Mouse (Mus musculus) neural tube, embryonic 12.5 days (tissue): ENCODE results near the gene Msi2. TPM values are rescaled to one million over a fixed set of nuclear protein-coding genes. Genes with fewer than 3 reads are reported as not detected.
A peak's percentile ranks its signal among the peaks of the same experiment; 100 is the strongest.

Experiments
- ATAC-seq: fragments of 200-750 bp; cut with Nextera tagmentation; 2 replicates; pipeline ENCODE4 v1.8.0; 2017; ENCODE audit warnings: low read depth, mild to moderate bottlenecking, moderate TSS enrichment, moderate library complexity; ENCODE audit not compliant: low FRiP score
- H3K27ac ChIP-seq: fragments of 300-500 bp; sonication (generic); 2 replicates; pipeline ENCODE4 v1.5.1; 2016
- H3K27me3 ChIP-seq: fragments of 300-500 bp; sonication (generic); replicated peaks from 2 replicates; pipeline ENCODE4 v1.6.1; 2016; ENCODE audit warnings: mild to moderate bottlenecking
- H3K36me3 ChIP-seq: fragments of 300-500 bp; sonication (generic); 2 replicates; pipeline ENCODE4 v1.6.1; 2016; ENCODE audit warnings: mild to moderate bottlenecking
- H3K4me1 ChIP-seq: fragments of 300-500 bp; sonication (generic); 2 replicates; pipeline ENCODE4 v1.6.1; 2016
- H3K4me2 ChIP-seq: fragments of 300-500 bp; sonication (generic); replicated peaks from 2 replicates; pipeline ENCODE4 v1.6.1; 2016; ENCODE audit warnings: mild to moderate bottlenecking
- H3K4me3 ChIP-seq: fragments of 300-500 bp; sonication (generic); 2 replicates; pipeline ENCODE4 v1.5.1; 2016
- H3K9ac ChIP-seq: fragments of 300-500 bp; sonication (generic); 2 replicates; pipeline ENCODE4 v1.6.1; 2016; ENCODE audit warnings: mild to moderate bottlenecking
- H3K9me3 ChIP-seq: fragments of 300-500 bp; sonication (generic); 2 replicates; pipeline ENCODE4 v1.6.1; 2016; ENCODE audit warnings: mild to moderate bottlenecking
- WGBS: fragments of 180-500 bp; shearing (Covaris S2); methylation state at CpG from one replicate; pipeline ENCODE4 v1.1.7; 2016; 5-methylcytosine and 5-hydroxymethylcytosine counted together
- polyA plus RNA-seq: library from polyadenylated mRNA; unstranded; fragments of >200 nt; fragmentation: Nextera tagmentation; extraction: Ambion mirVana; gene quantifications from 2 replicates; pipeline ENCODE4 v1.2.1, GENCODE M21; 2016

Msi2 gene
- polyA plus RNA-seq, 1 experiment from 2014 or later: 27.9 TPM

DNA sequence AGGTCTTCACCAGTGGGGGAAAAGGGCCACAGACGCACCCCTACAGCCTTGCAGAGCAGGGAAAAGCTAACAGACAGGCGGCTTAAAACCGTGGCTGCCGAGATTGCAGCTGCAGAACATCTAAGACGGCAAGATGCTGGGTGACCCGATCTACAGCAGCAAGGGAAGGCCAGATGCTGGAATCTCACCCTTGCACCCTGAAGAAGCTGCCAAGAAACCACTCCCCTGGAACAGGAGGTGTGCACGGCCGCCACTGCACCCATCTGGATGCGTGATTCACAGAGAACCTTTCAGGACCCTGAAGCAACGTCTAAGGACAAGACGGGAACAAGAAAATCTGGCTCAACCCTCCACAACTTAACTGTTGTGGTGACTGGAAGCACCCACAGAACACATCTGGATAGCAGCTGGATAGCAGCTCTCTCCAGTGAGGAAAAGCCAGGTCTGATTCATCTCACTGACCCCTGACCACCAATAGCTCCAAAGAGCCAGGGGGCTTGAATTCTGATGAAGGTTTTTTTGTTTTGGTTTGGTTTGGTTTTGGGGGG, 11.0 kb downstream of the Msi2 start:
- Histone ChIP-seq H3K4me3 (no peak overlapping the region), H3K36me3 (peaks cover 60% of the 10 kb centered on the region), H3K4me2 (no peak overlapping the region), H3K27me3 (no peaks in the 10 kb centered on the region), H3K9ac (no peak overlapping the region), H3K4me1 (peaks cover 66% of the 10 kb centered on the region), H3K27ac (no peak overlapping the region), H3K9me3 (no peaks in the 10 kb centered on the region)
- ATAC-seq: no peak
- WGBS: 66% methylated on average over 11 of the region's 11 CpGs

DNA sequence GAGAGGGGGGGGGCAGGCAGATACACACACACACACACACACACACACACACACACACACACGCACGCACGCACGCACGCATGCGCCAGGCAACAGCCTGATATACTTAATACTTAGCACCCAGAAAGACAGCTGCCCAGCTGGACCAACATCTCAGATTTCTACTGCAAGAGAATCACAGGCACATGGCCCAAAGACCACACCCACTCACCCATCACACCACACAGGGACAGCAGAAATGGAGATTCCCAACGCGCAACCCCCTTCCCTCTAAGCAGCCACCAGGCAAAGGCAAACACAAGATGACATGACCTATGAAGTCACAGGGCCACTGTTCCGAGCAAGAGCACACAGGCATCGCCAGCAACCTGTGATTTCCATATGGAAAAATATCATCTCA, 13.6 kb downstream of the Msi2 start:
- peaks cover 58% of the 10 kb centered on the region for H3K36me3 ChIP-seq
- WGBS: 63% methylated on average over 10 of the region's 10 CpGs
- ATAC-seq: no peak

GRCm38 (mm10) chr11:88703220-88703619, 15.1 kb downstream of the Msi2 start:
- Histone ChIP-seq H3K9me3 (no peaks in the 10 kb centered on the region), H3K4me3 (no peak overlapping the region), H3K9ac (no peak overlapping the region), H3K27me3 (no peaks in the 10 kb centered on the region), H3K36me3 (peaks cover 54% of the 10 kb centered on the region), H3K27ac (no peak overlapping the region), H3K4me1 (peaks cover 70% of the 10 kb centered on the region), H3K4me2 (peak overlapping the region; percentile 25)
- peak; percentile 46; the same call in 1 of the 2 replicates for ATAC-seq
- WGBS: 5% methylated on average over 4 of the region's 4 CpGs

More for the DNA sequence above, 13.6 kb downstream of the Msi2 start:
- no peak overlapping the region for H3K4me3 ChIP-seq
- H3K27ac ChIP-seq: no peak overlapping the region
- no peak overlapping the region for H3K4me2 ChIP-seq
- H3K4me1 ChIP-seq: peaks cover 72% of the 10 kb centered on the region
- H3K9ac ChIP-seq: no peak overlapping the region
- H3K27me3 ChIP-seq: no peaks in the 10 kb centered on the region
- H3K9me3 ChIP-seq: no peaks in the 10 kb centered on the region

GRCm38 (mm10) chr11:88701976-88702659, 16.2 kb downstream of the Msi2 start:
- Histone ChIP-seq H3K27me3 (no peaks in the 10 kb centered on the region), H3K4me3 (no peak overlapping the region), H3K27ac (peak overlapping the region; percentile 59; the same call in 1 of the 2 replicates), H3K9me3 (no peaks in the 10 kb centered on the region), H3K36me3 (peaks cover 52% of the 10 kb centered on the region), H3K4me2 (peak overlapping the region; percentile 20; the same call in 1 of the 2 replicates), H3K4me1 (peaks cover 77% of the 10 kb centered on the region), H3K9ac (no peak overlapping the region)
- peak; percentile 62; the same call in 1 of the 2 replicates for ATAC-seq
- WGBS: 24% methylated on average over 6 of the region's 6 CpGs

DNA sequence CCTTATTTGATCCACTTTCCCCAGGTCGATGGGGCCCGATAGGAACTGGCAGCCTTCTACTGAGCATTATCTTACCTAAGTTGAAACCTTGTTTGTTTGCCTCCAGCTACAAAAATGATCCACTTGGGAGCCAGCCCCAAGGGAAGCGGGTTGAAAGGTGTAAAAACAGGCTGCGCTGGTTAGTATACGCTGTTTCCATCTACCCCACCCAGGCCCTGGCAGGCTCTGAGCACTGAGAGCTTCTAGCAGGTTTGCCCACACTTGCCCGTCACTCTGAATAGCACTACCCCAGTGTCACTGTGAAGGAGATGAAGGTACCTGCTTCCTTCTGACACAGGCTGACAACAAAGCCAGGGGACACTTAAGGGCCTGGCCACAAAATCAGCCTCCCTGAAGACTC, 17.3 kb downstream of the Msi2 start:
- Histone ChIP-seq H3K9ac (no peak overlapping the region), H3K4me1 (peaks cover 78% of the 10 kb centered on the region), H3K4me3 (no peak overlapping the region), H3K4me2 (no peak overlapping the region), H3K36me3 (peaks cover 52% of the 10 kb centered on the region), H3K27me3 (no peaks in the 10 kb centered on the region), H3K27ac (no peak overlapping the region), H3K9me3 (no peaks in the 10 kb centered on the region)
- WGBS: 90% methylated on average over 6 of the region's 6 CpGs
- no peak for ATAC-seq

DNA sequence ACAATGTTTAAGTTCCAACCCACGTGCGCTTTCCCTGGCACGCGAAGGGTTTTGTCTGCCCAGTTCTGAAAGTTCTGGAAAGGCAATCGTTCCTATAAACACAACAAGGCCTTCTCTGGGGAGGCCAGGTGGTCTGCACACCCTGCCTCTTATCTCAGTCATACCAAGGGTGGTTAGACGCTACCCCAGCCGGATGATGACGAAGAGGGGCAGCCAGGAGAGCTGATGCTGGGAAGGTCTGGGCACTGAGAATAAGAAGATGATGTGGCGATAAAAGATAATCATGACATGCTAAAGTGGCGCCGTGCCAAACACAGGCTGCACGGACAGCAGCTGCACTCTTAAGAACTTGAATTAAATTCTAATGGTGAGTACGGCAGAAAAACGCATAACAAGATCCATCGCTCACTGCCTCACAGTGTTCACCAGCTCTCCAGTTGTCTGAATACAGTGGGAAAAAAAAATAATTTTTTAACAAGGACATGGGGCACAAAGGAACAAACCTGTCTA, 18.1 kb downstream of the Msi2 start:
- H3K4me1 ChIP-seq: peaks cover 82% of the 10 kb centered on the region
- H3K4me2 ChIP-seq: no peak overlapping the region
- H3K9ac ChIP-seq: no peak overlapping the region
- ATAC-seq: no peak
- peaks cover 45% of the 10 kb centered on the region for H3K36me3 ChIP-seq
- no peaks in the 10 kb centered on the region for H3K9me3 ChIP-seq
- H3K27ac ChIP-seq: peak overlapping the region; percentile 20; the same call in 1 of the 2 replicates
- no peak overlapping the region for H3K4me3 ChIP-seq
- WGBS: 80% methylated on average over 15 of the region's 15 CpGs
- no peaks in the 10 kb centered on the region for H3K27me3 ChIP-seq

- no peak overlapping the region for H3K4me3 ChIP-seq
- H3K9me3 ChIP-seq: no peaks in the 10 kb centered on the region
- H3K4me2 ChIP-seq: peak overlapping the region; percentile 24
- no peaks in the 10 kb centered on the region for H3K27me3 ChIP-seq
- 7% methylated on average over 20 of the region's 20 CpGs for WGBS
- H3K4me1 ChIP-seq: peaks cover 90% of the 10 kb centered on the region
- 0 out of 2 replicates have a peak overlapping the region, but pooled peaks have one; percentile 3 for H3K27ac ChIP-seq
- no peak overlapping the region for H3K9ac ChIP-seq
- H3K36me3 ChIP-seq: peaks cover 13% of the 10 kb centered on the region; the same call in 1 of the 2 replicates
- peak; percentile 45; the same call in 1 of the 2 replicates for ATAC-seq
Measured at GRCm38 (mm10) chr11:88693905-88694893, 24.1 kb downstream of the Msi2 start.

GRCm38 (mm10) chr11:88693002-88693769, 25.1 kb downstream of the Msi2 start:
- H3K27ac ChIP-seq: no peak overlapping the region
- peaks cover 93% of the 10 kb centered on the region for H3K4me1 ChIP-seq
- no peaks in the 10 kb centered on the region for H3K9me3 ChIP-seq
- peak overlapping the region; percentile 24; the same call in 1 of the 2 replicates for H3K4me2 ChIP-seq
- H3K4me3 ChIP-seq: no peak overlapping the region
- WGBS: 25% methylated on average over 13 of the region's 13 CpGs
- no peak overlapping the region for H3K9ac ChIP-seq
- ATAC-seq: no peak
- peaks cover 19% of the 10 kb centered on the region; the same call in 1 of the 2 replicates for H3K36me3 ChIP-seq
- no peaks in the 10 kb centered on the region for H3K27me3 ChIP-seq

DNA sequence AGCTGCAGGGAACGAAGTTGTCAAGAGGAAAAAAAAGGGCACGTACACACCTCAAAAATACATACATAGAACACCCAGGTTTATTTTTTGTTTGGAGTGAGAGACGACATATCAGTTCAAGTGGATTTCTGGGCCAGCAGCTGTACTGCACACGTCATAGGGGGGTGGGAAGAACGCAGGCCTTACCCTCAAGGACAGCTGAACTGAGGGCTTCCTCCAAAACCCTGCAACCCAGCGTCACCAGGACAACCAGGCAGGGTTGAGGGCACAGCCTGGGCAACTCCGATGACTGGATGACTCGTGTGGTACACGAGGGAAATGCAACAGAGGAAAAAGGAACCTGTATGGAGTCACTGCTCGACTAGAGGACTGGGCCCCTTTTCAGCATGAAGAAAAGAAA, 25.9 kb downstream of the Msi2 start:
- ATAC-seq: no peak
- Histone ChIP-seq H3K9ac (no peak overlapping the region), H3K27me3 (no peaks in the 10 kb centered on the region), H3K4me1 (peaks cover 93% of the 10 kb centered on the region), H3K4me3 (no peak overlapping the region), H3K27ac (no peak overlapping the region), H3K4me2 (no peak overlapping the region), H3K36me3 (peaks cover 22% of the 10 kb centered on the region), H3K9me3 (no peaks in the 10 kb centered on the region)
- 22% methylated on average over 10 of the region's 10 CpGs for WGBS

DNA sequence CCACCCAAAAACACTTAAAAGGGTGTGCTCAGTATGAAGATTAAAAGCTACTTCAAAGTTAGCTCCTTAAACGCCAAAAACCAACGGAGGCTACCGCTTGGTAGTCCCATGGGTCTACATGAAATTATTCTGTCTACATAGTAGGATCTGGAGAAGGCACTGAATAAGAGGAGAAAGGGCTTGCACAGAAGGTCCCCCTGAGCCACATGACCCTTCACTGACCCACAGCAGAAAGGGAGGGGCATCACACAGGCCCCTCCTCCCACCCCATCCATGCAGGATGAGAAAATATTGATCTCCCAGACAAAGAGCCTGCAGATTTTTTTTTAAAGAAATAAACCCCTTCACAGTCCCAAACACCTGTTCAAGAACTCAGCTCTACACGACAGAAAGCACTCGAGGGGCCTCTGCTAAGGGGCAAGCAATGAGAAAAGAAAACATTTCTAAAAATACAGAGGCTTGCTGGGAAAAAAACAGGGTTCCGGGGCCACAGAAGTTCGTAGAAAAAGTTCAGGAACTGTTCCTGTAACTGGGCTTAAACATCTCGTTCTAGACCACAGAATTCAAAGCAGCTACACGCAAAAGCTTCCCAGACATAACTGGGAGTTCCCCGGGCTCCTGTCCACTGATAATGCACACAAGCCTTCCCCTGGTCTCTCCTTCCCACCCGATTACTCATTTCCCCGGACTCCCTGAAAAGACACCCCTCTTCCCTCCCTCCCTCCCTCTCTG, 27.6 kb downstream of the Msi2 start:
- peaks cover 24% of the 10 kb centered on the region for H3K36me3 ChIP-seq
- WGBS: 8% methylated on average over 12 of the region's 12 CpGs
- no peaks in the 10 kb centered on the region for H3K27me3 ChIP-seq
- peaks cover 93% of the 10 kb centered on the region for H3K4me1 ChIP-seq
- ATAC-seq: no peak
- H3K9ac ChIP-seq: no peak overlapping the region
- no peak overlapping the region for H3K4me3 ChIP-seq
- peak overlapping the region; percentile 18 for H3K4me2 ChIP-seq
- no peaks in the 10 kb centered on the region for H3K9me3 ChIP-seq
- no peak overlapping the region for H3K27ac ChIP-seq
